Mouse (Mus musculus) liver (tissue): Measurements from ENCODE around the gene 4930539E08Rik.

Experiments
- DNase-seq: peaks from one replicate; pipeline ENCODE4 v3.0.0-alpha.2; 2020; ENCODE audit warnings: mixed read lengths

The 4930539E08Rik gene

GRCm38 (mm10) chr17:28915060-28915628 lies at the start of gene 4930539E08Rik:
Gene 4930539E08Rik (minus strand): TSS chr17:28915324.
- no peak for DNase-seq

GRCm38 (mm10) chr17:28961596-28961995 lies 46.5 kb upstream of the 4930539E08Rik start:
- DNase-seq: no peak

- no peak for DNase-seq
These were observed 45.5 kb upstream of the 4930539E08Rik start for GRCm38 (mm10) chr17:28960597-28960996.

- no peak for DNase-seq
These were observed 39.3 kb upstream of the 4930539E08Rik start for GRCm38 (mm10) chr17:28954416-28954815.

GRCm38 (mm10) chr17:28953251-28953650 lies 38.1 kb upstream of the 4930539E08Rik start:
- peak; percentile 55 for DNase-seq

GRCm38 (mm10) chr17:28951831-28952799 lies 37.0 kb upstream of the 4930539E08Rik start, which contains the start of gene Kctd20:
Gene Kctd20 (plus strand): TSS chr17:28951950.
- peak; percentile 98 for DNase-seq

- DNase-seq: no peak
These were observed 35.6 kb upstream of the 4930539E08Rik start for GRCm38 (mm10) chr17:28950751-28951150.

- DNase-seq: no peak
These were observed 33.5 kb upstream of the 4930539E08Rik start for GRCm38 (mm10) chr17:28948661-28949060.

- DNase-seq: no peak
These were observed 32.2 kb upstream of the 4930539E08Rik start for GRCm38 (mm10) chr17:28947011-28947939.

- DNase-seq: no peak
These were observed 29.4 kb upstream of the 4930539E08Rik start for GRCm38 (mm10) chr17:28944481-28944880.

GRCm38 (mm10) chr17:28943740-28944139 lies 28.6 kb upstream of the 4930539E08Rik start, which contains the start of gene Pxt1:
Gene Pxt1 (minus strand): TSS chr17:28943840.
- no peak for DNase-seq

GRCm38 (mm10) chr17:28942101-28942500 lies 27.0 kb upstream of the 4930539E08Rik start:
- DNase-seq: peak; percentile 79

GRCm38 (mm10) chr17:28940776-28941555 lies 25.8 kb upstream of the 4930539E08Rik start:
- DNase-seq: no peak

- peak; percentile 81 for DNase-seq
These were observed 21.7 kb upstream of the 4930539E08Rik start for GRCm38 (mm10) chr17:28936622-28937345.

GRCm38 (mm10) chr17:28936133-28936532 lies 21.0 kb upstream of the 4930539E08Rik start:
- DNase-seq: peak; percentile 66

- DNase-seq: no peak
These were observed 19.2 kb upstream of the 4930539E08Rik start for GRCm38 (mm10) chr17:28934120-28934916.

- no peak for DNase-seq
These were observed 17.1 kb upstream of the 4930539E08Rik start for GRCm38 (mm10) chr17:28932274-28932673.

- no peak for DNase-seq
These were observed 16.5 kb upstream of the 4930539E08Rik start for GRCm38 (mm10) chr17:28931436-28932211.

- DNase-seq: peak; percentile 90
These were observed 15.4 kb upstream of the 4930539E08Rik start for GRCm38 (mm10) chr17:28930392-28931074.
